Mouse (Mus musculus) E14TG2a.4 (cell line): ENCODE measurements around the gene Olfr747.
"Not testable (repeated sequence)": the region's sequence is repeated elsewhere in the genome, so short reads cannot be mapped to it uniquely, and the experiment has no call there.

Source experiments
- H3K27me3 ChIP-seq: 2 replicates; pipeline ENCODE4 v1.6.1; 2014; ENCODE audit warnings: low read length, control low read depth; ENCODE audit not compliant: insufficient read depth
- H3K36me3 ChIP-seq: 2 replicates; pipeline ENCODE4 v1.6.1; 2014; ENCODE audit warnings: low read length, control low read depth; ENCODE audit not compliant: insufficient read depth
- H3K4me1 ChIP-seq: replicated peaks from 2 replicates; pipeline ENCODE4 v1.6.1; 2014; ENCODE audit warnings: low read depth, low read length, control low read depth
- H3K4me3 ChIP-seq: replicated peaks from 2 replicates; pipeline ENCODE4 v1.5.1; 2014; ENCODE audit warnings: mild to moderate bottlenecking, low read length
- H3K9me3 ChIP-seq: 2 replicates; pipeline ENCODE4 v1.6.1; 2014; ENCODE audit warnings: low read length, control low read depth
- CTCF ChIP-seq: conservative IDR thresholded peaks from 2 replicates; pipeline ENCODE4 v1.5.1; 2014; ENCODE audit warnings: low read length
- NANOG ChIP-seq: IDR thresholded peaks from 2 replicates; pipeline ENCODE4 v1.6.1; 2014; ENCODE audit warnings: borderline replicate concordance, low read length, mixed read lengths
- POU5F1 ChIP-seq: IDR thresholded peaks from 2 replicates; pipeline ENCODE4 v1.6.1; 2014; ENCODE audit warnings: low read length, borderline replicate concordance

The Olfr747 gene

GRCm38 (mm10) chr14:50693106-50693505 is at the start of gene Olfr747:
Gene Olfr747, minus strand, starts transcription at chr14:50693206.
- Histone ChIP-seq H3K4me1 (no peaks in the 10 kb centered on the region), H3K36me3 (no peaks in the 10 kb centered on the region), H3K9me3 (no peaks in the 10 kb centered on the region), H3K4me3 (no peak within 1 kb of the TSS), H3K27me3 (no peaks in the 10 kb centered on the region)
- TF ChIP-seq CTCF (no peak), POU5F1 (no peak), NANOG (no peak)

- Histone ChIP-seq H3K36me3 (no peaks in the 10 kb centered on the region), H3K4me3 (no peak overlapping the region), H3K4me1 (no peaks in the 10 kb centered on the region), H3K27me3 (no peaks in the 10 kb centered on the region), H3K9me3 (no peaks in the 10 kb centered on the region)
- TF ChIP-seq CTCF = no peak
- TF ChIP-seq POU5F1 = no peak
- TF ChIP-seq NANOG = no peak
These were observed 48.6 kb upstream of the Olfr747 start for GRCm38 (mm10) chr14:50741584-50741983.

- no peaks in the 10 kb centered on the region for H3K9me3 ChIP-seq
- TF ChIP-seq NANOG (no peak), POU5F1 (no peak), CTCF (no peak)
- H3K4me1 ChIP-seq = no peaks in the 10 kb centered on the region
- H3K36me3 ChIP-seq = no peaks in the 10 kb centered on the region
- H3K27me3 ChIP-seq = no peaks in the 10 kb centered on the region
- no peak overlapping the region for H3K4me3 ChIP-seq
These were observed 47.3 kb upstream of the Olfr747 start for GRCm38 (mm10) chr14:50740334-50740733.

- not testable (repeated sequence) for H3K4me3 ChIP-seq, H3K4me1 ChIP-seq, H3K36me3 ChIP-seq, H3K27me3 ChIP-seq
- H3K9me3 ChIP-seq = peaks cover 49% of the 10 kb centered on the region
These were observed 29.4 kb upstream of the Olfr747 start for GRCm38 (mm10) chr14:50722371-50722770.

GRCm38 (mm10) chr14:50719875-50720274 is 26.9 kb upstream of the Olfr747 start:
- not testable (repeated sequence) for H3K27me3 ChIP-seq, H3K36me3 ChIP-seq, H3K4me3 ChIP-seq, H3K4me1 ChIP-seq
- H3K9me3 ChIP-seq = peaks cover 65% of the 10 kb centered on the region

GRCm38 (mm10) chr14:50707073-50707472 is 14.1 kb upstream of the Olfr747 start, which contains the start of gene Olfr748:
Gene Olfr748, plus strand, starts transcription at chr14:50707373.
- Histone ChIP-seq H3K9me3 (no peaks in the 10 kb centered on the region), H3K36me3 (no peaks in the 10 kb centered on the region), H3K4me3 (no peak within 1 kb of the TSS), H3K4me1 (no peaks in the 10 kb centered on the region), H3K27me3 (no peaks in the 10 kb centered on the region)
- TF ChIP-seq POU5F1 = no peak
- TF ChIP-seq CTCF = no peak
- TF ChIP-seq NANOG = no peak

GRCm38 (mm10) chr14:50646783-50647182 is 46.2 kb downstream of the Olfr747 start, which contains the start of gene Olfr746:
Gene Olfr746, plus strand, starts transcription at chr14:50647083.
- Histone ChIP-seq H3K9me3 (no peaks in the 10 kb centered on the region), H3K4me3 (no peak within 1 kb of the TSS), H3K36me3 (no peaks in the 10 kb centered on the region), H3K27me3 (no peaks in the 10 kb centered on the region), H3K4me1 (no peaks in the 10 kb centered on the region)
- TF ChIP-seq POU5F1 (no peak), CTCF (no peak), NANOG (no peak)

GRCm38 (mm10) chr14:50639088-50639487 is 53.9 kb downstream of the Olfr747 start, which contains the start of gene Olfr745:
Gene Olfr745, plus strand, starts transcription at chr14:50639388.
- TF ChIP-seq POU5F1 (no peak), NANOG (no peak)
- Histone ChIP-seq H3K4me3 (no peak within 1 kb of the TSS), H3K4me1 (no peaks in the 10 kb centered on the region), H3K9me3 (no peaks in the 10 kb centered on the region), H3K27me3 (no peaks in the 10 kb centered on the region), H3K36me3 (no peaks in the 10 kb centered on the region)
